Mouse (Mus musculus) urinary bladder, postnatal 14 days (tissue): ENCODE data around the gene Uso1.

ENCODE experiments used
- DNase-seq: peaks from one replicate; pipeline ENCODE4 v3.0.0; 2021; ENCODE audit warnings: low spot score

The Uso1 gene

GRCm38 (mm10) chr5:92137239-92138046, at the start of gene Uso1:
Uso1 (plus strand) TSS chr5:92137938.
- DNase-seq, result peak; percentile 99

DNA sequence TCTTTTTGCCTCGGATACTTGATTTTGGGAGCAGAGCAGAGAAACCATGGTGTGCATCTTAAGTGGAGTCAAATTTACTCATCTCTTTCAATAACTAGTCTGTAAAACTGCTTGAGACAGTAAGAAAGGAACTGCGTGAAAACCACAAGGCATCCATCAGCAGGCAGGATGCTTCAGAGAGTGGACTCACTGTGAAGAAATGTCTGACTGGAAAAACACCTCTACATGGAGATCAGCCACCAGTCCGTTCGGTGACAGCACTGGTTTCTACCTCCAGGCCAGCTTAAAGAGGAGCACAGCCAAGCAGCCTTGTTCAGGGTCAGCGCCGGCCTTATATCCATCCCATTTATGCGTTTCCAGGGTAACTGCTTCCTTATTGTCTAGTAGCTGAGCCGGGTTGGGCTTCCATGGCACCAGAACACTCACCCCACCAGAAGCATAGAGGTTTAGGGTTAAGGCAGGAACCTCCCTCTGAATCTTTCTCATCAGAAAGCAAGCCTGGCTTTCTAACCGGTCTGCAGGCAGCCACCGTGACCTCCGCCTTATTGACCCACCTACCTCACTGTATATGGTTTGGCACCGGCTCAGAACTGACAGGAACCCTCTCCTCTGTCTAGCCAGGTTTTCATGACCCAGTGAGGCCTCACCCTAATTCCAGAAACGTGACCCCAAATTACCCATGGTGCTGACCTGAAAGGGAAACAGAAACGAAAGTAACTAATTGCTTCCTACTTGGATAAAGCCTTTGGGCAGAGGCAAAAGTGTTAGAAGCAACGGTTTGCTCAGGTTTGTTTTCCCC, 44.3 kb upstream of the Uso1 start:
- peak; percentile 22 for DNase-seq

DNA sequence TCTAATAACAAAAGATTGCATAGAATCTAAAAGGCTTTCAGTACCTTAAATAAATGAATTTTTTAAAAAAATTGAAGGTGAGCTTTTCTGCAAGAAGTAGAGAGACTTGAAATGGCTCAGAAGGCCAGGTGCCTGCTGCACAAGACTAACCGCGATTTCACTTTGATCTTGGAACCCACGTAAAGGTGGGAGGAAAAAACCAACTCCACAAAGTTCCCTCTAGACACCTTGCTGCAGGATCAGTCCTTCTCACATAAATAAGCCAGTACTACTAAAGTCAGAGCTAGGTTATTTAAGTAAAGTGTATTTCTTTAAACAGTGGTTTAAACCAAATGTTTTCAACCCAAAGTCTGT, 43.7 kb upstream of the Uso1 start:
- no peak for DNase-seq

DNA sequence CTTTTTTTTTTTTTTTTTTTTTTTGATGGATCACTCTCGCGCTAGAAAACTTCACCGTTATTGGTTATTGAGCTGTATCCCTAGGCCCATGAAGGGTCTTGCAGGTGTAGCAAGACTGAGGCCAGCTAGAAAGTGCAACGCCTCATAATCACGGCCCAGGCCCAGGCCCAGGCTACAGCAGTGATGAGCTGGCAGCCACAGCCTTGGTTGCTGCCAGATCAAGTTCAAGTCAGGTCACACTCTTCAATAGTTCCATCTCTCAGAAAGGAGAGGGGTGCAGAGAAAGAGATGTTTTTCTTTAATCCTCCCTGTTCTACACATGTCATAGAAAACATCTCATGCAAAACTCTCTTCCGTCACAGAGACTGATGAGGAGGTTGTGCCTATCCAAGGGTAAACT, 41.0 kb upstream of the Uso1 start:
- DNase-seq, result no peak

- no peak for DNase-seq
These were observed 40.0 kb upstream of the Uso1 start for GRCm38 (mm10) chr5:92097779-92098178.

DNA sequence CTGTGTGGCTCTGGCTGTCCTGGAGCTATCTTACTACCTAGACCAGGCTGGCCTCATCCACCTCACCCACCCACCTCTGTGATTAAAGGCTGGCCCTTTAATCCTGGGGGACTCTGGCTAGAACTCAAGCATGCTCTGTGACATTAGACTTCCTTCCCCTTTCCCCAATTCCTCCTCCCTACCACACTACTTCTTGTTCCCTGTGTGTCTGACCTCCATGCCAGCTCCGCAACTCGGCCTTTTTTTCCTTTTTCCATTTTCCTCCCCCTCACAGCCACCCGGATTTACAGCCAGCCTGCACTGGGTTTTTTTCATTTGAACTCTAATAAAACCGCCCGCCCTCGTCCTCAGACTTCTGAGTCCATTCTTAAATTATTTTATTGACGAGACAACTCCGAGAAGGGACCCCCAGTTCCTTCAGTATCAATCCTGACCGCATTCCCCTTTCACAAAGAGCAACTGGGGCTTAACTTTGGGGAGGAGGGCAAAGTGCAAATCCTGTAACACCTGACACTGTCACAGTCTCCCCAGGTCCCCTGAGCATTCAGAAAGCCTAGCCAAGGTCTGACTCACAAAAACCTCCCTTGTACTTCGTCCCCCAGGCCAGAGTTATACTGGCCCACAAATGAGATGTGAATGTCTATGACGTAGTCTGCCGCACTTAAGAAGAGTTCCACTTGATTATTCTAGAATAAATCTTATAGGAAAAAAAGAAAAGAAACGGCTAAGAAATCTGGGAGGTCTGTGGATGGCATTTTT, 39.2 kb upstream of the Uso1 start:
- no peak for DNase-seq

GRCm38 (mm10) chr5:92101601-92102000, 36.1 kb upstream of the Uso1 start:
- DNase-seq, result no peak

DNA sequence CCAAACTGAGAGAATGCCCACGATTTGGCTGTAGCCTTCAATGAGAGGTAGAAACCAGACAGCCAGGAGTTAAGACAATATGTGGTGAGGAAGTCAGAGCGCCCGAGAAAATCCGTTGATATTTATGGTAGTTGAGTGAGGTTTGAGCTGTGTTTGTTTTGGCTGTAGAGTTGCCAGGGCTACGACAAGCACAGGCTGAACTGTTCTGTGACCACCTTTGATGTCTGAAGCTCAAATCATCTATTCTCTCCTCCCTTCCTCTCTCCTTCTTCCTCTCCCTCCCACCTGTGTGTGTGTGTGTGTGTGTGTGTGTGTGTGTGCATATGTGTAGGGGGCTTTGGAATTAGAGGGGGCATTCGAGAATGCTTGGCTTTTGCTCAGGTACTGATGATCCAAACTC, 34.7 kb upstream of the Uso1 start:
- peak; percentile 10 for DNase-seq

GRCm38 (mm10) chr5:92103816-92104415, 33.8 kb upstream of the Uso1 start:
- no peak for DNase-seq

DNA sequence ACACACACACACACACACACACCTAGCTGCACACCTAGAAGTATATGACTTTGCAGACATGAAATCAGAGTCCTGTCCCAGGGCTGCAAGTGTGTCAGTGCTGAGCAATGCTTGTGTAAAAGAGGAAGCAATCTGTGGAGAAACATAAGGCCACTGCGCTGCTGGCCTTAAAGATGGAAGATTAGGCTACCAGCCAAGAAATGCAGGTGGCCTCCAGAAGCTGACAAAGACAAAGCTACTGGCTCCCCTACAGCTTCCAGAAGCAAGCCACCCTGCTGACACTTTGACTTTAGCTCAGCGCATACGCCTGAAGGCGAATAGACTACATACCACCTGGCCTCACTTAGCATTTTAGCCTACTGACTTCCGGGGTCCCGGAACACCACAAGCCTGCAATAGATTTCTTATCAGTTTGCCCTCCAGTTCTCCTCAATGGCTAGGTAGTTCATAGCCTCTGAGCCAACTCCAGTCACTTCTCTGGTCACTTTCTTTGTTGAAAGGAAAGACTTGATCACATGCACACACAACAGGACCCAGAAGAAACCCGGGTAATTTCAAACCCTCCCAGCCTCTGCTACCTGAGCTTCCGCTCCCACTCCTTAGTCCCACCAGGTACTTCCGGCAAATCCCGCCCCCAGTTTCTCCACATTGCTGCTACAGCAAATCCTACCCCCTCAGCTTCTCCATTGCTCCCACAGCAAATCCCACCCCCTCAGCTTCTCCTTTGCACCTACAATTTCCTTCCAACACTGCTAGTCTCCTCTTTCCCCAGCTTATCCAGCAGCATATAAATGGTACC, 31.2 kb upstream of the Uso1 start:
- DNase-seq, result no peak

DNA sequence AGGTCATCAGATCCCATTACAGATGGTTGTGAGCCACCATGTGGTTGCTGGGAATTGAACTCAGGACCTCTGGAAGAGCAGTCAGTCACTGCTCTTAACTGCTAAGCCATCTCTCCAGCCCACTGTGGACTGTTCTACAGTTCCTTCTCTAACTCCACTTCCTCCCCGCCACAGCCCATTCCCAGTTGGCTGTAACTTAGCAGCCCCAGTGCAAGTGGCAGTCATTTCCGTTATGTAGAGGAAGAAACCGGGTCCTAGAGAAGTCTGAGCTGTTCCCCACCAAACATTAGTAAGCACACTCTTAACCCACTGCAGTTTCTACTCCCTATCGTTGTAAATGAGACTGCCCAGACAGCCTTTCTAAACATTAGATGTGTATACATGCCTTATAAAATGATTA, 30.5 kb upstream of the Uso1 start:
- DNase-seq, result no peak

- DNase-seq, result peak; percentile 73
These were observed 26.9 kb upstream of the Uso1 start for GRCm38 (mm10) chr5:92110818-92111355.

- DNase-seq, result no peak
These were observed 25.6 kb upstream of the Uso1 start for GRCm38 (mm10) chr5:92112175-92112574.

DNA sequence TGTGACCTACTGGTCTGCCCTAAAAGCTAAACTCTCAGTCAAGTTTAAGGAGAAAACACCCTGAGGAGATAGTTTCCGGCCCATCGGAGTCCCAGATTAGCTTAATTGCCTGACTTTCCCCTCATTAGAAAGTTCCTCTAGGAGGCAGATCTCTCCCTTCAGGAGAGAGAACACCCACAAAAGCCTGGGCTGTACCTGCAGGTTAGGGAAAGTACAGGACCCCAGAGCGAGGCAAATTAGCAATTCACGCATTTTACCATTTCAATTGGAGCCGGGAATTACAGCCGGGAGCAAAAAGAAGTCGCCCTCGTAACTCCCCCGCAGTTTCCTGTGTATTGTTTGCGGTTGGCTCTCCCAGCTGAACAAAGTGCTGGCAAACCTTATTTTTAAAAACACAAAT, 25.2 kb upstream of the Uso1 start:
- DNase-seq, result no peak

DNA sequence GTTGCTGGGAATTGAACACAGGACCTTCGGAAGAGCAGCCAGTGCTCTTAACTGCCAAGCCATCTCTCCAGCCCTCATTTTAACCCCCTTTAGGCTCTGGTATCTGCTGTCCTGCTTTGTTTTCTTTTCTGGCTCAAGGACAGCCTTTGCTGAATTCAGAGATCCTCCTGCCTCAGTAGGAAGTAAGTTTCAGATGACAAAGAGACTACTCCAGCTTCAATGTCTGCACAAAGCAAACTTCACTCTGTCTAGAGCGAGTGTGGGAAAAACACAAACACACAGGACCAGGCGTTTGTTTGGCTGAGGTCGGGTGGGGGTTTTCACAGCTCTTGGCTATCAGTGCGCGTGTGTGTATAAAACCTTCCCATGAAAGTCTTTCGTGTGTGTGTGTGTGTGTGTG, 24.3 kb upstream of the Uso1 start:
- DNase-seq, result no peak

GRCm38 (mm10) chr5:92114223-92114622, 23.5 kb upstream of the Uso1 start:
- DNase-seq, result no peak

- DNase-seq, result no peak
These were observed 22.8 kb upstream of the Uso1 start for GRCm38 (mm10) chr5:92114939-92115338.

DNA sequence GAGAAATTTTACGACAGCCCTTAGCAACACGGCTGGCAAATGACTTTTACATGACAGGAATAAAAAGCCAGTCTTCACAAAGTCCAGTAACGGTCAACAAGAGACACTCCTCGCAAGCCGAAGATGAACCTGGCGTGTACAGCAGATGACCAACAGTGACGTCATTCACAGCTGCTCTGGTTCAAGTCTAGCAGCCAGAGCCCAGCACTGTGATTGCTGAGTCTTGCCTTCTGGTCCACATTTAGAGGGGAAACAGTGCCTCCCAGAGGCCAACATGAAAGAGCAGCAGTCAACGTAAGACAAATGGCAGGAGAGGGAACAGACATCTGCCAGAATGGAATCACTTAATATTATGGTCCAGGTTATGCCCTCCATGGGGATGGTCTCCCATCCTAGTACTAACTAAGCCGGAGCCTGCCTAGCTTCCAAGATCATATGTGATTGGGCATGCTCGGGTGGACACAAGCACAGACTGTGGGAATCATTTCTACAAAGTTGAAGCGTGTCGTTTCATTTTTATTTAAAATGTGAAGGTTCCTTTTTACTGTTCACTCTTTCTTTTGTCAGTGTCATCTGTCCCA, 19.8 kb upstream of the Uso1 start:
- DNase-seq, result peak; percentile 71

- DNase-seq, result no peak
These were observed 16.1 kb upstream of the Uso1 start for GRCm38 (mm10) chr5:92121636-92122035.

DNA sequence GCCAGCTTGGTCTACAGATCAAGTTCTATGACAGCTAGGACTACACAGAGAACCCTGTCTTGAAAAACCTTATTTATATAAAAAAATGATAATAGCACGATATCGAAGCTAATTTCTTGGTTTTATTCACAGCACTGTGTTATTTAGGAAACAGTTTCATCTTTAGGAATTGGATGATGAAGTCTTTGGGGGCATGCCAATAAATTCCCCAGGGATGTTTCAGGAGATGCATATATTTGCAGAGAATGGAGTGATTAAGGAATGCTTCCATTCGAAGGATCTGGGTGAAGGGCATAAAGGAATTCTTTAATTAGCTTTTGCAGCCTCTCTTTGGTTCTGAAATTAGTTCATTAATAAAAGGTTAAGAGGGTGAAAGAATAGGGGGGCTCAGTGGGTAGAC, 12.3 kb upstream of the Uso1 start:
- no peak for DNase-seq

- no peak for DNase-seq
These were observed 10.6 kb upstream of the Uso1 start for GRCm38 (mm10) chr5:92127141-92127625.
